Mouse (Mus musculus) MEL (cell line): Measurements from ENCODE around the gene Bcl2l10. TPM values are rescaled to one million over a fixed set of nuclear protein-coding genes. Genes with fewer than 3 reads are reported as not detected.

Source experiments
- DNase-seq: peaks from one replicate; pipeline ENCODE4 v3.0.0; 2011; ENCODE audit warnings: low read depth, low spot score
- H3K27ac ChIP-seq: 2 replicates; pipeline ENCODE4 v1.5.1; 2012; ENCODE audit warnings: low read depth, mild to moderate bottlenecking, control low read depth, low read length, moderate library complexity; ENCODE audit not compliant: control insufficient read depth
- H3K27me3 ChIP-seq, 2 experiments: fragments of 150-350 bp in 1 of 2; sonication (generic) in 1 of 2; 2 replicates each; pipeline ENCODE4 v1.6.1; 2012; ENCODE audit warnings: low read length in 2 of 2, mild to moderate bottlenecking in 2 of 2, improper control_type of control experiment in 1 of 2, moderate library complexity in 1 of 2; ENCODE audit not compliant: insufficient read depth in 2 of 2, control insufficient read depth in 1 of 2
- H3K36me3 ChIP-seq, 2 experiments: 2 replicates each; pipeline ENCODE4 v1.6.1; 2012 to 2014; ENCODE audit warnings: low read length in 2 of 2, improper control_type of control experiment in 1 of 2, inconsistent platforms in 1 of 2, mild to moderate bottlenecking in 1 of 2; ENCODE audit not compliant: insufficient read depth in 2 of 2, control insufficient read depth in 1 of 2
- H3K4me1 ChIP-seq, 2 experiments: fragments of 150-350 bp in 1 of 2; sonication (generic) in 1 of 2; 2 replicates each; pipeline ENCODE4 v1.6.1; 2012; ENCODE audit warnings: low read length in 2 of 2, improper control_type of control experiment in 1 of 2, mild to moderate bottlenecking in 1 of 2; ENCODE audit not compliant: insufficient read depth in 2 of 2, control insufficient read depth in 1 of 2
- H3K4me3 ChIP-seq, 2 experiments: fragments of 150-350 bp in 1 of 2; sonication (generic) in 1 of 2; 2 replicates each; pipeline ENCODE4 v1.5.1; 2012; ENCODE audit warnings: low read depth in 2 of 2, low read length in 2 of 2, mild to moderate bottlenecking in 2 of 2, moderate library complexity in 2 of 2, control low read depth in 1 of 2, improper control_type of control experiment in 1 of 2; ENCODE audit not compliant: control insufficient read depth in 1 of 2, insufficient read depth in 1 of 2
- H3K79me2 ChIP-seq: 2 replicates; pipeline ENCODE4 v1.6.1; 2012; ENCODE audit warnings: mild to moderate bottlenecking, low read length, moderate library complexity; ENCODE audit not compliant: control insufficient read depth, poor library complexity, insufficient read depth
- H3K9ac ChIP-seq: 2 replicates; pipeline ENCODE4 v1.6.1; 2012; ENCODE audit warnings: low read depth, mild to moderate bottlenecking, control low read depth, low read length, moderate library complexity; ENCODE audit not compliant: control insufficient read depth, poor library complexity, severe bottlenecking
- H3K9me3 ChIP-seq: fragments of 150-350 bp; sonication (generic); replicated peaks from 2 replicates; pipeline ENCODE4 v1.6.1; 2012; ENCODE audit warnings: mild to moderate bottlenecking, low read length, improper control_type of control experiment, moderate library complexity; ENCODE audit not compliant: insufficient read depth
- CTCF ChIP-seq, 3 experiments: IDR thresholded peaks in 2 of 3; conservative IDR thresholded peaks in 1 of 3; 2 replicates each; pipeline ENCODE4 v1.5.1; 2011 to 2012; ENCODE audit warnings: low read length in 3 of 3, low read depth in 2 of 3, mild to moderate bottlenecking in 2 of 3, improper control_type of control experiment in 1 of 3, inconsistent platforms in 1 of 3, mixed read lengths in 1 of 3, moderate library complexity in 1 of 3; ENCODE audit not compliant: control insufficient read depth in 1 of 3, insufficient read depth in 1 of 3, poor library complexity in 1 of 3, severe bottlenecking in 1 of 3
- EP300 ChIP-seq, 2 experiments: IDR thresholded peaks; 2 replicates each; pipeline ENCODE4 v1.6.1; 2011; ENCODE audit warnings: improper control_type of control experiment in 2 of 2, low read length in 2 of 2, low read depth in 1 of 2, mild to moderate bottlenecking in 1 of 2
- KAT2A ChIP-seq: conservative IDR thresholded peaks from 2 replicates; pipeline ENCODE4 v1.6.1; 2012; ENCODE audit warnings: low read depth, low read length, improper control_type of control experiment, inconsistent platforms
- POLR2AphosphoS2 ChIP-seq: IDR thresholded peaks from 2 replicates; pipeline ENCODE4 v1.6.1; 2011; ENCODE audit warnings: low read length, improper control_type of control experiment
- polyA plus RNA-seq, 2 experiments: library from polyadenylated mRNA; stranded (reverse) in 1 of 2; unstranded in 1 of 2; fragments of >175 nt in 1 of 2; fragments of >200 nt in 1 of 2; gene quantifications; 2 replicates each; pipeline versions ENCODE4 v1.2.1 to v1.2.4; 2012; ENCODE audit warnings: low replicate concordance in 2 of 2, low read depth in 1 of 2; ENCODE audit not compliant: insufficient read length in 2 of 2, insufficient read depth in 1 of 2, missing spikeins in 1 of 2
- total RNA-seq: library from RNA; depleted of rRNA; stranded (reverse); fragments of 300-350 nt; gene quantifications from 2 replicates; pipeline ENCODE4 v1.2.3, GENCODE M21; 2012; rRNA removed

Bcl2l10 gene
- total and polyA plus RNA-seq, 3 experiments = not detected

GRCm38 (mm10) chr9:75399069-75399468 is 51.5 kb downstream of the Bcl2l10 start:
- Histone ChIP-seq H3K27ac (no peak overlapping the region), H3K9ac (no peak overlapping the region), H3K79me2 (peaks cover 29% of the 10 kb centered on the region), H3K4me1 (peaks cover 0 to 14% of the 10 kb centered on the region in 2 experiments; a peak in 3 of 4 replicates), H3K36me3 (peaks cover 5 to 8% of the 10 kb centered on the region in 2 experiments), H3K27me3 (no peaks in the 10 kb centered on the region), H3K4me3 (no peak overlapping the region), H3K9me3 (no peaks in the 10 kb centered on the region)
- TF ChIP-seq CTCF (IDR thresholded peaks at IDR 0.05 in 2 of 3, conservative IDR thresholded peaks at IDR 0.05 in 1 of 3; ENCODE audit: control insufficient read depth in 1 of 3, insufficient read depth in 1 of 3, low read depth in 2 of 3, low read length in 3 of 3, poor library complexity in 1 of 3, severe bottlenecking in 1 of 3) (peak; percentile 18 to 48 (median 19); a peak in 5 of 6 replicates), POLR2AphosphoS2 (no peak)
- no peak for DNase-seq

- Histone ChIP-seq H3K4me3 (no peak overlapping the region), H3K79me2 (peaks cover 42% of the 10 kb centered on the region), H3K27ac (no peak overlapping the region), H3K27me3 (no peaks in the 10 kb centered on the region), H3K4me1 (peaks cover 0 to 14% of the 10 kb centered on the region in 2 experiments; a peak in 3 of 4 replicates), H3K9ac (no peak overlapping the region), H3K36me3 (peaks cover 5 to 8% of the 10 kb centered on the region in 2 experiments), H3K9me3 (no peaks in the 10 kb centered on the region)
- peak; percentile 16 for DNase-seq
- no peak for TF ChIP-seq KAT2A
- TF ChIP-seq EP300 (IDR thresholded peaks at IDR 0.05; ENCODE audit: low read depth in 1 of 2, low read length in 2 of 2) = peak in 1 of 2 experiments; percentile 36; a peak in 1 of 4 replicates
Measured at GRCm38 (mm10) chr9:75400639-75401038, 53.1 kb downstream of the Bcl2l10 start.

Other genes starting within 250 kb of the Bcl2l10 start
- gene Myo5c, start 115.7 kb upstream of the Bcl2l10 start, total RNA-seq = 0.03 TPM in 1 of 2 replicates, not detected in the other
- gene Myo5c, start 115.7 kb upstream of the Bcl2l10 start, polyA plus RNA-seq = under 1 TPM in 1 of 2 experiments, not detected in 1; 0.13 TPM
- gene Gnb5, start 41.5 kb upstream of the Bcl2l10 start, total RNA-seq = 4.0 and 4.2 TPM in 2 replicates
- gene Gnb5, start 41.5 kb upstream of the Bcl2l10 start, polyA plus RNA-seq = 1 to 10 TPM in 1 of 2 experiments, not detected in 1; 6.5 TPM
- gene Mapk6, start 62.2 kb downstream of the Bcl2l10 start, total RNA-seq = 19.6 and 26.6 TPM in 2 replicates
- gene Mapk6, start 62.2 kb downstream of the Bcl2l10 start, polyA plus RNA-seq = 10 to 100 TPM; 44.1 to 91.0 TPM
- 41.6 and 42.6 TPM in 2 replicates for gene Leo1, start 93.8 kb downstream of the Bcl2l10 start, total RNA-seq
- 10 to 100 TPM in 1 of 2 experiments, not detected in 1; 49.0 TPM for gene Leo1, start 93.8 kb downstream of the Bcl2l10 start, polyA plus RNA-seq
- gene Tmod3, start 211.9 kb downstream of the Bcl2l10 start, total RNA-seq = 29.9 and 34.2 TPM in 2 replicates
- 10 to 100 TPM in 1 of 2 experiments, not detected in 1; 46.4 TPM for gene Tmod3, start 211.9 kb downstream of the Bcl2l10 start, polyA plus RNA-seq